Mouse (Mus musculus) gastrocnemius, postnatal 14 days (tissue): ENCODE results near the gene Gpr6. TPM values are rescaled to one million over a fixed set of nuclear protein-coding genes. Genes with fewer than 3 reads are reported as not detected.

Experiments used
- total RNA-seq, 2 experiments: library from RNA; stranded (reverse); gene quantifications; 2 replicates each; pipeline ENCODE4 v1.2.3; 2021

Gene Gpr6
- total RNA-seq, 2 experiments from 2014 or later: not detected

Other genes with a start within 250 kb of the Gpr6 start
- gene Cdc40, start 189.0 kb downstream of the Gpr6 start, total RNA-seq: 1 to 10 TPM; 8.7 to 8.8 TPM
- 1 to 10 TPM; 1.4 to 1.8 TPM for gene Wasf1, start 188.8 kb downstream of the Gpr6 start, total RNA-seq
- gene Fig4, start 231.0 kb upstream of the Gpr6 start, total RNA-seq: 1 to 10 TPM; 6.0 to 7.0 TPM
- gene Ak9, start 231.7 kb upstream of the Gpr6 start, total RNA-seq: not detected